Mouse (Mus musculus): ENCODE measurements at regions not wholly inside any gene's neighbourhood (a gene's known extent, or its start where the extent isn't known, plus 50 kb on each side); places are given as distances from the start of the nearest gene placed in this dataset.

DNA sequence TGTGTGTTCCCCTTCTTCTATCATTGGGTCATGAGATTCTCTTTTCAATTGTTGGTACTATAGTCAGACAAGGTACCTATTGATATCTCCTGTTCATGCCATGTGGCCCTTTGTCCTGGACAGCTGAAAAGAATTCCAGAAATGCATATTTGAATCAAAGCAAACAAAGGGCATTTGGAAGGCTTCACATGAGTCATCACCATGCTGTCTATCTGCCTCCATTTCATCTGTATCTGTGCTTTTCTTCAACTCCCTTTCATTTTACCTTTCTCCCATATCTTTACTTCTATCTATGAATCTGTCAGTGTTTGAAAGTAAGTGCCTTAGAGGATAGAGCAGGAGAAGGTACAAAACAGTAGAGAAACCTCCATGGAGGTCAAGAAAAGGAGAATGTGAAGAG, 817.3 kb downstream of the Fam181b start:
- no peak overlapping the region for H3ac ChIP-seq (ENCODE audit: control insufficient read depth, insufficient read length)
- H3K36me3 ChIP-seq (ENCODE audit: control insufficient read depth, insufficient read depth) = no peaks in the 10 kb centered on the region
- H3K4me2 ChIP-seq (ENCODE audit: low read depth) = no peak overlapping the region
- H3K4me3 ChIP-seq = no peak overlapping the region
- H3K27me3 ChIP-seq (ENCODE audit: control insufficient read depth, insufficient read depth, insufficient read length) = no peaks in the 10 kb centered on the region
- no peaks in the 10 kb centered on the region for H3K79me2 ChIP-seq (ENCODE audit: control insufficient read depth, insufficient read depth)
- TF ChIP-seq TCF3 (IDR thresholded peaks at IDR 0.05; ENCODE audit: insufficient read length, low read depth) (no peak), SRF (IDR thresholded peaks at IDR 0.05; ENCODE audit: control insufficient read depth, insufficient read length, low read depth) (no peak), CEBPB (IDR thresholded peaks at IDR 0.05; ENCODE audit: insufficient read depth, poor library complexity, severe bottlenecking) (no peak), MYOD1 (IDR thresholded peaks at IDR 0.05; ENCODE audit: control insufficient read depth in 1 of 3, insufficient read length in 2 of 3, low read depth in 2 of 3) (no peak), POLR2A (IDR thresholded peaks at IDR 0.05; ENCODE audit: insufficient read length, low read depth) (no peak), TCF12 (IDR thresholded peaks at IDR 0.05; ENCODE audit: insufficient read depth, poor library complexity, severe bottlenecking) (no peak), USF1 (IDR thresholded peaks at IDR 0.05; ENCODE audit: low read depth) (no peak), REST (IDR thresholded peaks at IDR 0.05; ENCODE audit: insufficient read depth, insufficient read length) (no peak), POLR2AphosphoS2 (IDR thresholded peaks at IDR 0.05; ENCODE audit: insufficient read length, low read depth) (no peak), MAX (IDR thresholded peaks at IDR 0.05; ENCODE audit: low read depth) (no peak), E2F4 (IDR thresholded peaks at IDR 0.05; ENCODE audit: insufficient read depth) (no peak), MYOG (IDR thresholded peaks at IDR 0.05; ENCODE audit: control insufficient read depth in 1 of 3, insufficient read depth in 1 of 3, insufficient read length in 2 of 3, low read depth in 2 of 3) (no peak)

DNA sequence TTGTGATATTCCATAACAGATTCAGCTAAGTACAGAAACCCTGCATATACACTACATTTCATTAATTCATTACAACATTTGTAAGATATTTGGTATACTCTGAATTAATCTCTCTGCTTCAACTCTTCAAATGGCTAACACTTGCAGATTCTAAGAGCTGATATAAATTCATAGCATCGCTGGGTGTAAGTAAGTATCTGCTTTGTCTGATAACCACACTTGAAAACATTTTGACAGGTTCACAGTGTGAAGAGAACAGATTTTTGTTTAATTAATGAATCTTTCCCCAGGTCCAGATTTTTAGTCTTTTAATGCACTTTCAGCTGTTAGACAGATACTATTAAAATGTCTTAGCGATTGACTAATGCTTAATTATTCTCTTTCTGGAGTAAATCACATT, 823.1 kb downstream of the Fam181b start:
- Histone ChIP-seq H3ac (ENCODE audit: control insufficient read depth, insufficient read length) (no peak overlapping the region), H3K4me2 (ENCODE audit: low read depth) (no peak overlapping the region), H3K79me2 (ENCODE audit: control insufficient read depth, insufficient read depth) (no peaks in the 10 kb centered on the region), H3K27me3 (ENCODE audit: control insufficient read depth, insufficient read depth, insufficient read length) (no peaks in the 10 kb centered on the region), H3K36me3 (ENCODE audit: control insufficient read depth, insufficient read depth) (no peaks in the 10 kb centered on the region), H3K4me3 (no peak overlapping the region)
- no peak for TF ChIP-seq MYOG (IDR thresholded peaks at IDR 0.05; ENCODE audit: control insufficient read depth in 1 of 3, insufficient read depth in 1 of 3, insufficient read length in 2 of 3, low read depth in 2 of 3)
- TF ChIP-seq CEBPB (IDR thresholded peaks at IDR 0.05; ENCODE audit: insufficient read depth, poor library complexity, severe bottlenecking) = no peak
- TF ChIP-seq MAX (IDR thresholded peaks at IDR 0.05; ENCODE audit: low read depth) = no peak
- TF ChIP-seq MYOD1 (IDR thresholded peaks at IDR 0.05; ENCODE audit: control insufficient read depth in 1 of 3, insufficient read length in 2 of 3, low read depth in 2 of 3) = no peak
- TF ChIP-seq SRF (IDR thresholded peaks at IDR 0.05; ENCODE audit: control insufficient read depth, insufficient read length, low read depth) = no peak
- TF ChIP-seq TCF3 (IDR thresholded peaks at IDR 0.05; ENCODE audit: insufficient read length, low read depth) = no peak

DNA sequence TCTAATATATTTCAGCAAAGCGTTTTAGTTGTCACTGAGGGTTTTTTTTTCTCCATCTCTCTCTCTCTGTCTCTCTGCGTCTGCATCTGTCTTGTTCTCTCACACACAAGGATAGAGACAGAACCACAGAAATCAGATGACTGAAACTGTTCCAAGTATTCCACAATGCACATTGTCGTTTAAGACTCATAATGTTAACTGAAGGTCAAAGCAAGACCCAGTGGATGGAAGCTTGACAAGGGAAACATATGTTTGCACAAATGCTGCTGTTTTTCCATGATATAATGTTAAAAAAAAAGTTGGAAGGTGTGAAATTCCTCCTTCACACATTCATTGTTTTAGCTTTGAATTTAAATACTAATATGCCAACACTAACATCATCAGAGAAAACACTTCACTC, 857.3 kb downstream of the Fam181b start:
- Histone ChIP-seq H3K4me3 (no peak overlapping the region), H3K79me2 (ENCODE audit: control insufficient read depth, insufficient read depth) (no peaks in the 10 kb centered on the region), H3K27me3 (ENCODE audit: control insufficient read depth, insufficient read depth, insufficient read length) (no peaks in the 10 kb centered on the region), H3K4me2 (ENCODE audit: low read depth) (no peak overlapping the region), H3K36me3 (ENCODE audit: control insufficient read depth, insufficient read depth) (no peaks in the 10 kb centered on the region), H3ac (ENCODE audit: control insufficient read depth, insufficient read length) (no peak overlapping the region)
- TF ChIP-seq SRF (IDR thresholded peaks at IDR 0.05; ENCODE audit: control insufficient read depth, insufficient read length, low read depth) (no peak), CEBPB (IDR thresholded peaks at IDR 0.05; ENCODE audit: insufficient read depth, poor library complexity, severe bottlenecking) (no peak), MYOD1 (IDR thresholded peaks at IDR 0.05; ENCODE audit: control insufficient read depth in 1 of 3, insufficient read length in 2 of 3, low read depth in 2 of 3) (no peak), MYOG (IDR thresholded peaks at IDR 0.05; ENCODE audit: control insufficient read depth in 1 of 3, insufficient read depth in 1 of 3, insufficient read length in 2 of 3, low read depth in 2 of 3) (no peak), TCF3 (IDR thresholded peaks at IDR 0.05; ENCODE audit: insufficient read length, low read depth) (no peak), POLR2A (IDR thresholded peaks at IDR 0.05; ENCODE audit: insufficient read length, low read depth) (no peak), REST (IDR thresholded peaks at IDR 0.05; ENCODE audit: insufficient read depth, insufficient read length) (no peak), TCF12 (IDR thresholded peaks at IDR 0.05; ENCODE audit: insufficient read depth, poor library complexity, severe bottlenecking) (no peak), MAX (IDR thresholded peaks at IDR 0.05; ENCODE audit: low read depth) (no peak), E2F4 (IDR thresholded peaks at IDR 0.05; ENCODE audit: insufficient read depth) (no peak), USF1 (IDR thresholded peaks at IDR 0.05; ENCODE audit: low read depth) (no peak), POLR2AphosphoS2 (IDR thresholded peaks at IDR 0.05; ENCODE audit: insufficient read length, low read depth) (no peak)

DNA sequence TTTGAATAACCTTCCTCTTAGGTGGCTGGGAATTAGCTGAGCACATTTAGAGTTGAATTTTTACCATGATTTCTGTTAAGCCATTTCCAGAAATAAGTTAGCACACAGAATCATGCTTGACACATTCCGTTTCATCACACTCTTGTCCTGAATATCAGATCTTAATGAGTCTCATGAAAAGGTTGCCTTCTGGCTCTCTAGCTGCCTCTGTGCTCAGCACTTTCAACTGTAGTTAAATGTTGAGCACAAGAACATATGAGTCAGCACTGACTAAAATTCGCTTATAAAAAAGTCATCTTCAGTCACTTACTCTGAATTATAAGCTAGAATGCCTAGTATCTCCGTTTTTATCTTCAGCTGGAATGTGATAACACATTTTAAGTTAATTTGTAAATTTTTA, 902.4 kb downstream of the Fam181b start:
- no peak overlapping the region for H3ac ChIP-seq (ENCODE audit: control insufficient read depth, insufficient read length)
- no peak for TF ChIP-seq SRF (IDR thresholded peaks at IDR 0.05; ENCODE audit: control insufficient read depth, insufficient read length, low read depth)
- no peak for TF ChIP-seq POLR2A (IDR thresholded peaks at IDR 0.05; ENCODE audit: insufficient read length, low read depth)
- TF ChIP-seq E2F4 (IDR thresholded peaks at IDR 0.05; ENCODE audit: insufficient read depth) = no peak
- no peak for TF ChIP-seq TCF3 (IDR thresholded peaks at IDR 0.05; ENCODE audit: insufficient read length, low read depth)
- TF ChIP-seq POLR2AphosphoS2 (IDR thresholded peaks at IDR 0.05; ENCODE audit: insufficient read length, low read depth) = no peak
- TF ChIP-seq CEBPB (IDR thresholded peaks at IDR 0.05; ENCODE audit: insufficient read depth, poor library complexity, severe bottlenecking) = no peak
- no peak for TF ChIP-seq MYOD1 (IDR thresholded peaks at IDR 0.05; ENCODE audit: control insufficient read depth in 1 of 3, insufficient read length in 2 of 3, low read depth in 2 of 3)
- no peak for TF ChIP-seq MYOG (IDR thresholded peaks at IDR 0.05; ENCODE audit: control insufficient read depth in 1 of 3, insufficient read depth in 1 of 3, insufficient read length in 2 of 3, low read depth in 2 of 3)
- TF ChIP-seq USF1 (IDR thresholded peaks at IDR 0.05; ENCODE audit: low read depth) = no peak
- TF ChIP-seq REST (IDR thresholded peaks at IDR 0.05; ENCODE audit: insufficient read depth, insufficient read length) = no peak
- TF ChIP-seq TCF12 (IDR thresholded peaks at IDR 0.05; ENCODE audit: insufficient read depth, poor library complexity, severe bottlenecking) = no peak
- TF ChIP-seq MAX (IDR thresholded peaks at IDR 0.05; ENCODE audit: low read depth) = no peak
- no peaks in the 10 kb centered on the region for H3K27me3 ChIP-seq (ENCODE audit: control insufficient read depth, insufficient read depth, insufficient read length)
- H3K36me3 ChIP-seq (ENCODE audit: control insufficient read depth, insufficient read depth) = no peaks in the 10 kb centered on the region
- H3K79me2 ChIP-seq (ENCODE audit: control insufficient read depth, insufficient read depth) = no peaks in the 10 kb centered on the region
- H3K4me2 ChIP-seq (ENCODE audit: low read depth) = no peak overlapping the region
- H3K4me3 ChIP-seq = no peak overlapping the region

DNA sequence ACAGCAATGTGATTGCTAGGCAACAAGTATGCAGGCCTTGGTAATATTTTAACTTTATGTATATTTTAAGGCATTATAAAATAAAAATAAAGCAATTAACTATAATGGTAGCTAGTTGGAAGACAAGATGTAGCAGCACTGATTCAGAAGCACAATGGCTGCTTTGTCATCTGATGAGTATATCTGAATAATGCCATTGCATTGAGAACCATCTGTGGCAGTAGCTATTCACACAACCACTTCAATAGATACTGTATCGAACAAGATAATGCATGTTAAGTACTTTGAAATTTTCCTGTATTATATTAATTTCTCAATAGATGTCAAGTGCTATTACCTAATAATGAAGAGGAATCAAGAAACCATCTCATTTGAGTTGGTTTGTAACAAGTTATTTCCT, 923.1 kb downstream of the Fam181b start:
- Histone ChIP-seq H3K4me2 (ENCODE audit: low read depth) (no peak overlapping the region), H3K36me3 (ENCODE audit: control insufficient read depth, insufficient read depth) (no peaks in the 10 kb centered on the region), H3K27me3 (ENCODE audit: control insufficient read depth, insufficient read depth, insufficient read length) (no peaks in the 10 kb centered on the region), H3ac (ENCODE audit: control insufficient read depth, insufficient read length) (no peak overlapping the region), H3K4me3 (no peak overlapping the region), H3K79me2 (ENCODE audit: control insufficient read depth, insufficient read depth) (no peaks in the 10 kb centered on the region)
- TF ChIP-seq POLR2A (IDR thresholded peaks at IDR 0.05; ENCODE audit: insufficient read length, low read depth) (no peak), USF1 (IDR thresholded peaks at IDR 0.05; ENCODE audit: low read depth) (no peak), MAX (IDR thresholded peaks at IDR 0.05; ENCODE audit: low read depth) (no peak), CEBPB (IDR thresholded peaks at IDR 0.05; ENCODE audit: insufficient read depth, poor library complexity, severe bottlenecking) (no peak), TCF3 (IDR thresholded peaks at IDR 0.05; ENCODE audit: insufficient read length, low read depth) (no peak), REST (IDR thresholded peaks at IDR 0.05; ENCODE audit: insufficient read depth, insufficient read length) (no peak)

Measured in myocyte (in vitro differentiated cells).